Mouse (Mus musculus): Measurements from ENCODE around the gene Commd4.

- TF ChIP-seq POLR2A (IDR thresholded peaks at IDR 0.05; ENCODE audit: insufficient read length, low read depth) (no peak), E2F4 (IDR thresholded peaks at IDR 0.05; ENCODE audit: insufficient read depth) (no peak), SRF (IDR thresholded peaks at IDR 0.05; ENCODE audit: control insufficient read depth, insufficient read length, low read depth) (no peak), CEBPB (IDR thresholded peaks at IDR 0.05; ENCODE audit: insufficient read depth, poor library complexity, severe bottlenecking) (no peak), TCF12 (IDR thresholded peaks at IDR 0.05; ENCODE audit: insufficient read depth, poor library complexity, severe bottlenecking) (no peak), MYOG (IDR thresholded peaks at IDR 0.05; ENCODE audit: control insufficient read depth in 1 of 3, insufficient read depth in 1 of 3, insufficient read length in 2 of 3, low read depth in 2 of 3) (no peak), REST (IDR thresholded peaks at IDR 0.05; ENCODE audit: insufficient read depth, insufficient read length) (no peak), MYOD1 (IDR thresholded peaks at IDR 0.05; ENCODE audit: control insufficient read depth in 1 of 3, insufficient read length in 2 of 3, low read depth in 2 of 3) (no peak)
Observed at GRCm38 (mm10) chr9:57137777-57138176, 20.4 kb downstream of the Commd4 start.
